Comparison of ENCODE assay signal across 28 mouse cellular contexts in the genomic region with DNA sequence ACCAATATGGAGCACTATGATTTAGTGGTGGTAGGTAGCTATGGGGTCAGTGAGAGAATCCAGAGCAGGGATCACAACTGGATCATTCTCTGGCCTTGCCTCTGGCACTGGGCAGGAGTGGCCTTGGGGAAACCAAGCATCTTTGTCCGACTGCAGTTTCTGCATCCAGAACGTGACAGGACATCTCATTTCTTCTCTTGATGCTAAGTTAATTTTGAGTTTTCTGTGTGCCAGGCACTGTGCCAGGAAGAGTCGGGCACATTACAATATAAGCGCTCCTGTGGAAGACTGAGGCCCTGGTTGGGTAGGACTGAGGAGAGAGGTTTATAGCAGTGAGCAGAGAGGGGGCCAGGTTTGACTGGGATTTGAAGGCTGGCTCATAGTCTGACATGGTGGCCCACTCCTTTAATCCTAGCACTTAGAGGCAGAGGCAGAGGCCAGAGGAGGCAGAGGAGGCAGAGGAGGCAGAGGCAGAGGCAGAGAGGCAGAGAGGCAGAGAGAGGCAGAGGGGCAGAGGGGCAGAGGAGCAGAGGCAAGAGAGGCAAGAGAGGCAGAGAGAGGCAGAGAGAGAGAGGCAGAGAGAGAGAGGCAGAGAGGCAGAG. TPM values are rescaled to one million over a fixed set of nuclear protein-coding genes. Genes with fewer than 3 reads are reported as not detected.
A peak's percentile ranks its signal among the peaks of the same experiment; 100 is the strongest.
DNase-seq lines count a peak whose midpoint lies in the region; ATAC-seq and TF ChIP-seq lines count a peak whose summit lies in the region.
"Had no signal": no experiment of that assay in that cellular context is flagged by ENCODE, and none has a peak within 500 bp of the region (broad histone marks: within the 10 kb centered on the region; RNA-seq: fewer than 3 reads in every experiment).

No protein-coding gene starts in this region.

- ATAC-seq in forebrain, embryonic 12.5 days (ENCODE audit: low FRiP score) = no peak
- ATAC-seq in forebrain, embryonic 14.5 days = no peak
- ATAC-seq in midbrain, embryonic 13.5 days = no peak

- H3K36me3 ChIP-seq in forebrain, embryonic 12.5 days (replicated peaks) = no peaks in the 10 kb centered on the region
- no peaks in the 10 kb centered on the region for H3K36me3 ChIP-seq in forebrain, embryonic 14.5 days (ENCODE audit: control insufficient read depth, insufficient read depth, low read length)
- no peaks in the 10 kb centered on the region for H3K36me3 ChIP-seq in embryonic facial prominence, embryonic 10.5 days (replicated peaks)
- H3K36me3 ChIP-seq in midbrain, embryonic 13.5 days = no peaks in the 10 kb centered on the region
- H3K36me3 ChIP-seq: neural tube, embryonic 15.5 days had no signal

- no peak overlapping the region for H3K4me3 ChIP-seq in forebrain, embryonic 12.5 days (replicated peaks)
- H3K4me3 ChIP-seq in forebrain, embryonic 14.5 days (ENCODE audit: low read depth, low read length) = no peak overlapping the region
- H3K4me3 ChIP-seq in layer of hippocampus, adult 2 months = no peak overlapping the region
- no peak overlapping the region for H3K4me3 ChIP-seq in embryonic facial prominence, embryonic 10.5 days
- no peak overlapping the region for H3K4me3 ChIP-seq in midbrain, embryonic 13.5 days (replicated peaks)
- H3K4me3 ChIP-seq: erythroblast, embryonic 14.5 days; megakaryocyte, embryonic 14.5 days; neural tube, embryonic 15.5 days had no signal

- DNase-seq in forebrain, embryonic 14.5 days (ENCODE audit: low spot score) = no peak
- DNase-seq in layer of hippocampus, adult 2 months (ENCODE audit: low spot score in 2 of 2) = no peak
- DNase-seq in layer of hippocampus, postnatal 25 days (ENCODE audit: extremely low spot score in 1 of 2, low spot score in 1 of 2) = no peak
- DNase-seq in embryonic facial prominence, embryonic 10.5 days (ENCODE audit: low spot score) = no peak
- no peak for DNase-seq in embryo, embryonic 10 days (ENCODE audit: low spot score)
- DNase-seq in retina, postnatal 1 day = no peak
- DNase-seq: adrenal gland, postnatal 36 days; cerebellum, adult 8-10 months; gastrocnemius, postnatal 25 days; kidney, adult 11 months; left cerebral cortex, postnatal 4 days; lung, adult 2 months; right cerebral cortex, postnatal 14 days; spleen, adult 18-20 months; thymus, adult 18-20 months; thymus, postnatal 4 days had no signal

- WGBS in forebrain, embryonic 12.5 days = 87% methylated on average over 4 of the region's 4 CpGs
- 74% methylated on average over 4 of the region's 4 CpGs for WGBS in forebrain, embryonic 14.5 days
- WGBS in embryonic facial prominence, embryonic 10.5 days = 87% methylated on average over 4 of the region's 4 CpGs
- 79% methylated on average over 4 of the region's 4 CpGs for WGBS in midbrain, embryonic 13.5 days

- H3K4me2 ChIP-seq in forebrain, embryonic 12.5 days = no peak overlapping the region
- no peak overlapping the region for H3K4me2 ChIP-seq in forebrain, embryonic 14.5 days (ENCODE audit: low read length)
- H3K4me2 ChIP-seq in midbrain, embryonic 13.5 days (replicated peaks) = no peak overlapping the region
- H3K4me2 ChIP-seq: neural tube, embryonic 15.5 days had no signal

- peaks cover 36% of the 10 kb centered on the region for H3K4me1 ChIP-seq in forebrain, embryonic 12.5 days
- peaks cover 16% of the 10 kb centered on the region for H3K4me1 ChIP-seq in forebrain, embryonic 14.5 days (ENCODE audit: control insufficient read depth, insufficient read depth, low read length)
- H3K4me1 ChIP-seq in embryonic facial prominence, embryonic 10.5 days = peaks cover 32% of the 10 kb centered on the region
- peaks cover 33% of the 10 kb centered on the region for H3K4me1 ChIP-seq in midbrain, embryonic 13.5 days (replicated peaks)
- H3K4me1 ChIP-seq: megakaryocyte, embryonic 14.5 days had no signal

- H3K9me3 ChIP-seq in forebrain, embryonic 12.5 days = no peaks in the 10 kb centered on the region
- no peaks in the 10 kb centered on the region for H3K9me3 ChIP-seq in forebrain, embryonic 14.5 days (replicated peaks; ENCODE audit: control insufficient read depth, low read length)
- H3K9me3 ChIP-seq in embryonic facial prominence, embryonic 10.5 days = no peaks in the 10 kb centered on the region
- H3K9me3 ChIP-seq in midbrain, embryonic 13.5 days = no peaks in the 10 kb centered on the region
- H3K9me3 ChIP-seq: megakaryocyte, embryonic 14.5 days; neural tube, embryonic 15.5 days had no signal

- H3K9ac ChIP-seq in forebrain, embryonic 12.5 days = no peak overlapping the region
- no peak overlapping the region for H3K9ac ChIP-seq in forebrain, embryonic 14.5 days (ENCODE audit: low read length)
- no peak overlapping the region for H3K9ac ChIP-seq in midbrain, embryonic 13.5 days (replicated peaks)
- H3K9ac ChIP-seq: neural tube, embryonic 15.5 days had no signal

- H3K27ac ChIP-seq in forebrain, embryonic 12.5 days = 0 out of 2 replicates have a peak overlapping the region, but pooled peaks have one; percentile 63
- no peak overlapping the region; the same call in 1 of the 2 replicates for H3K27ac ChIP-seq in forebrain, embryonic 14.5 days (ENCODE audit: low read depth, low read length)
- peak overlapping the region; percentile 86 for H3K27ac ChIP-seq in layer of hippocampus, adult 2 months
- H3K27ac ChIP-seq in embryonic facial prominence, embryonic 10.5 days (replicated peaks) = peak overlapping the region; percentile 7
- H3K27ac ChIP-seq in midbrain, embryonic 13.5 days = peak overlapping the region; percentile 73
- H3K27ac ChIP-seq: kidney, postnatal 0 days; neural tube, embryonic 15.5 days had no signal

- H3K27me3 ChIP-seq in forebrain, embryonic 12.5 days = peaks cover 21% of the 10 kb centered on the region
- H3K27me3 ChIP-seq in forebrain, embryonic 14.5 days (replicated peaks; ENCODE audit: control insufficient read depth, insufficient read depth, low read length) = no peaks in the 10 kb centered on the region
- H3K27me3 ChIP-seq in embryonic facial prominence, embryonic 10.5 days (replicated peaks; ENCODE audit: low read depth, poor library complexity, severe bottlenecking) = peaks cover 43% of the 10 kb centered on the region
- peaks cover 16% of the 10 kb centered on the region for H3K27me3 ChIP-seq in midbrain, embryonic 13.5 days
- H3K27me3 ChIP-seq: neural tube, embryonic 15.5 days had no signal

- TF ChIP-seq CTCF in layer of hippocampus, adult 2 months (conservative IDR thresholded peaks at IDR 0.05) = no peak

RNA-seq across cellular contexts. Expression of a gene that starts 19.4 kb away (rescaled TPM):
- not detected in 2 replicates for polyA plus RNA-seq in forebrain, embryonic 12.5 days (2016; fragmentation: Nextera tagmentation; extraction: Ambion mirVana)
- not detected in 2 replicates for polyA plus RNA-seq in forebrain, embryonic 14.5 days (2014; fragmentation: Nextera tagmentation; extraction: Ambion mirVana)
- not detected for total RNA-seq in layer of hippocampus, adult 2 months (2021)
- not detected for total RNA-seq in layer of hippocampus, postnatal 25 days (2021)
- polyA plus RNA-seq in embryonic facial prominence, embryonic 10.5 days (2016; fragmentation: Nextera tagmentation; extraction: Ambion mirVana) = not detected in 2 replicates
- polyA plus RNA-seq in midbrain, embryonic 13.5 days (2015; fragmentation: Nextera tagmentation; extraction: Ambion mirVana) = 0.13 TPM in 1 of 2 replicates, not detected in the other
- total RNA-seq: adrenal gland, postnatal 36 days; gastrocnemius, postnatal 25 days; heart, adult 8-10 months; layer of hippocampus, adult 18-20 months; left cerebral cortex, postnatal 4 days; liver, adult 2 months; MEL had no signal
- polyA plus RNA-seq: embryonic facial prominence, embryonic 11.5 days; erythroblast, embryonic 14.5 days; heart, postnatal 0 days; kidney, postnatal 0 days; liver, adult 2 months; lung, adult 2 months; neural tube, embryonic 15.5 days had no signal

RNA-seq across cellular contexts. Expression of a gene that starts 56.3 kb away (rescaled TPM):
- polyA plus RNA-seq in forebrain, embryonic 12.5 days (2016; fragmentation: Nextera tagmentation; extraction: Ambion mirVana) = 24.9 and 25.8 TPM in 2 replicates
- 14.9 and 18.7 TPM in 2 replicates for polyA plus RNA-seq in forebrain, embryonic 14.5 days (2014; fragmentation: Nextera tagmentation; extraction: Ambion mirVana)
- 10 to 100 TPM; 13.5 to 14.4 TPM for total RNA-seq in layer of hippocampus, adult 2 months (2021)
- 10 to 100 TPM; 10.2 to 13.0 TPM for total RNA-seq in layer of hippocampus, postnatal 25 days (2021)
- 34.3 and 34.7 TPM in 2 replicates for polyA plus RNA-seq in embryonic facial prominence, embryonic 10.5 days (2016; fragmentation: Nextera tagmentation; extraction: Ambion mirVana)
- polyA plus RNA-seq in midbrain, embryonic 13.5 days (2015; fragmentation: Nextera tagmentation; extraction: Ambion mirVana) = 19.8 and 20.7 TPM in 2 replicates
